Mouse (Mus musculus) ES-E14 (cell line): ENCODE data around the gene Tbc1d7. TPM values are rescaled to one million over a fixed set of nuclear protein-coding genes. Genes with fewer than 3 reads are reported as not detected.

Experiments used
- DNase-seq: peaks from one replicate; pipeline ENCODE4 v3.0.0-alpha.2; 2013; ENCODE audit warnings: low read depth, low spot score
- H3K27ac ChIP-seq: 2 replicates; pipeline ENCODE4 v1.5.1; 2012; ENCODE audit warnings: low read depth, mild to moderate bottlenecking, low read length, moderate library complexity, mixed read lengths; ENCODE audit not compliant: poor library complexity, insufficient read depth, severe bottlenecking
- H3K36me3 ChIP-seq: 2 replicates; pipeline ENCODE4 v1.6.1; 2012; ENCODE audit warnings: mild to moderate bottlenecking, low read length, moderate library complexity, mixed read lengths; ENCODE audit not compliant: control insufficient read depth, poor library complexity, insufficient read depth, severe bottlenecking
- H3K4me1 ChIP-seq, 2 experiments: fragments of 150-350 bp in 1 of 2; sonication (generic) in 1 of 2; 2 replicates each; pipeline ENCODE4 v1.6.1; 2012; ENCODE audit warnings: low read length in 2 of 2, mild to moderate bottlenecking in 1 of 2, mixed read lengths in 1 of 2; ENCODE audit not compliant: control insufficient read depth in 2 of 2, insufficient read depth in 2 of 2, poor library complexity in 1 of 2
- H3K4me3 ChIP-seq, 2 experiments: fragments of 150-350 bp in 1 of 2; sonication (generic) in 1 of 2; 2 replicates each; pipeline ENCODE4 v1.5.1; 2012; ENCODE audit warnings: low read length in 2 of 2, low read depth in 1 of 2, mild to moderate bottlenecking in 1 of 2, mixed read lengths in 1 of 2; ENCODE audit not compliant: insufficient read depth in 1 of 2, poor library complexity in 1 of 2, severe bottlenecking in 1 of 2
- H3K9ac ChIP-seq: 2 replicates; pipeline ENCODE4 v1.6.1; 2012; ENCODE audit warnings: low read depth, mild to moderate bottlenecking, low read length, mixed read lengths; ENCODE audit not compliant: poor library complexity, insufficient read depth, severe bottlenecking
- H3K9me3 ChIP-seq: fragments of 150-350 bp; sonication (generic); 2 replicates; pipeline ENCODE4 v1.6.1; 2012; ENCODE audit warnings: low read depth, mild to moderate bottlenecking, low read length; ENCODE audit not compliant: control insufficient read depth, insufficient read depth
- CHD2 ChIP-seq: IDR thresholded peaks from 2 replicates; pipeline ENCODE4 v1.6.1; 2014; ENCODE audit warnings: mild to moderate bottlenecking, low read depth, low read length, inconsistent platforms
- HCFC1 ChIP-seq: IDR thresholded peaks from 2 replicates; pipeline ENCODE4 v1.6.1; 2012; ENCODE audit warnings: low read length, inconsistent platforms, borderline replicate concordance; ENCODE audit not compliant: insufficient read depth
- MAFK ChIP-seq: IDR thresholded peaks from 2 replicates; pipeline ENCODE4 v1.6.1; 2014; ENCODE audit warnings: mild to moderate bottlenecking, low read depth, low read length, inconsistent platforms; ENCODE audit not compliant: insufficient read depth
- ZC3H11A ChIP-seq: IDR thresholded peaks from 2 replicates; pipeline ENCODE4 v1.6.1; 2012; ENCODE audit warnings: low read depth, mild to moderate bottlenecking, inconsistent platforms, low read length, borderline replicate concordance
- ZNF384 ChIP-seq: IDR thresholded peaks from 2 replicates; pipeline ENCODE4 v1.6.1; 2012; ENCODE audit warnings: low read depth, low read length, inconsistent platforms
- in situ Hi-C, 2 experiments: fragments of 600-800 bp; cut with MboI; formaldehyde crosslinking; loops; one replicate each; pipeline ENCODE4 v1.15.1; 2025; ENCODE audit warnings: low sequenced_read_pairs in 2 of 2, inconsistent platforms in 1 of 2; ENCODE audit not compliant: unreplicated experiment in 2 of 2
- total RNA-seq: library from RNA; depleted of rRNA; stranded (reverse); fragments of 300-350 nt; gene quantifications from 2 replicates; pipeline ENCODE4 v1.2.3, GENCODE M21; 2012

Gene Tbc1d7
- total RNA-seq, 1 experiment, result 11.3 TPM

DNA sequence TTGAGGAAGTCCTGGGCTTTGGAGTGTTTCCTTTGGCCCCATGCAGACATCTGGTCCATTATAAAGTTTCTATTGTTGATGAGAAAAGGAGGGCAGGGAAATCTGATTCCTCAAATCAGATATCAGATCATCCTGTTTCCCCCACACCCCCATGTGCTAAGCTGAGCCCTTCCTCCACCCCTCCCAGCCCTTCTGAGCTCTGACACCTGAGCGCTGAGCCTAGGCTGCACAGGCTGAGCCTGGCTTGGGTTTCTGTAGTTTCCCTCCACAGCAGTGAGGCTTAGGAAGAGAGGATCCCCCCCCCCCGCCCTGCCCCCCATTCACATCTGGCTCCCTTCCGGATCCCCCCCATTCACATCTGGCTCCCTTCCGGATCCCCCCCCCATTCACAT is 46.6 kb downstream of the Tbc1d7 start:
- no peak for DNase-seq
- Histone ChIP-seq H3K4me1 (peaks cover 0 to 2% of the 10 kb centered on the region in 2 experiments; a peak in 1 of 4 replicates), H3K9me3 (no peaks in the 10 kb centered on the region), H3K36me3 (no peaks in the 10 kb centered on the region), H3K9ac (no peak overlapping the region), H3K27ac (no peak overlapping the region), H3K4me3 (no peak overlapping the region)
- in situ Hi-C loops, result no loop called here
- no peak for TF ChIP-seq ZNF384
- no peak for TF ChIP-seq MAFK
- no peak for TF ChIP-seq HCFC1
- no peak for TF ChIP-seq CHD2
- no peak for TF ChIP-seq ZC3H11A

DNA sequence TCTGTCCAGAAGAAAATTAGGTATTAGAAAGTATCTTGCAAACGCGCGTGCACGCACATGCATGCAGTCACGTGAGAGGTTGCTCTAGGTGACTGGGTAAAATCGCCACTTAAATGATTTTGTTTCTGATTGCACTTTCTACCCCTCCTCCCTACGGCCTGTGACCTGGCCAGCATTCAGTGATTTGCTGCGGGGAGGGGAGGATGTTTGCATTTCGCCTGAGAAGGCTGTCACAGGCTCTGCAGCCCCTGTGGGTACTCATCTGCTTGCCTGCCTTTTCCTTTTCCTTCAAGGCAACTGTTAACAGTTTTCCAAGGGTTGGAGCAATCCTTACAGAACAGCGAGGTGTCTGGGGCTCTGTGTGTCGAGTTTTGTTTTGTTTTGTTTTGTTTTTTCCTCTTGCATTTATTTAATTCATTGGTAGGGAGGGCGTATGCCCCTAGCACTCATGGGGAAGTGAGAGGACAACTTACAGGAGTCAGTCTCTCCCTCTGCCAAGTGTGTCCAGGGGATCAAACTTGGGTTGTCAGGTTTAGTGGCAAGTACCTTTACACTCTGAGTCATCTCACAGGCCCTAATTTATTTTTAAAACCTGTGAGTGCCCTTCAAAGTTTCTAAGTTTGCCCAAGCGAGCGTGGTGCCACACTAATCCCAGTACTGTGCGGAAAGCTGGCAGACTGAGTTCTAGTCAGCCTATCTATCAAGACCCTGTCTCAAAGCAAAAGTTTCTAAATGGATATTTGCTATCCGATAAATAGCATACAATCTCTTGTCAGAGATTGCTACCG is 47.2 kb downstream of the Tbc1d7 start:
- Histone ChIP-seq H3K9me3 (no peaks in the 10 kb centered on the region), H3K27ac (no peak overlapping the region), H3K9ac (no peak overlapping the region), H3K36me3 (no peaks in the 10 kb centered on the region), H3K4me3 (no peak overlapping the region), H3K4me1 (peaks cover 0 to 2% of the 10 kb centered on the region in 2 experiments; a peak in 1 of 4 replicates)
- in situ Hi-C loops, result no loop called here
- DNase-seq, result no peak
- TF ChIP-seq ZNF384, result no peak
- no peak for TF ChIP-seq MAFK

DNA sequence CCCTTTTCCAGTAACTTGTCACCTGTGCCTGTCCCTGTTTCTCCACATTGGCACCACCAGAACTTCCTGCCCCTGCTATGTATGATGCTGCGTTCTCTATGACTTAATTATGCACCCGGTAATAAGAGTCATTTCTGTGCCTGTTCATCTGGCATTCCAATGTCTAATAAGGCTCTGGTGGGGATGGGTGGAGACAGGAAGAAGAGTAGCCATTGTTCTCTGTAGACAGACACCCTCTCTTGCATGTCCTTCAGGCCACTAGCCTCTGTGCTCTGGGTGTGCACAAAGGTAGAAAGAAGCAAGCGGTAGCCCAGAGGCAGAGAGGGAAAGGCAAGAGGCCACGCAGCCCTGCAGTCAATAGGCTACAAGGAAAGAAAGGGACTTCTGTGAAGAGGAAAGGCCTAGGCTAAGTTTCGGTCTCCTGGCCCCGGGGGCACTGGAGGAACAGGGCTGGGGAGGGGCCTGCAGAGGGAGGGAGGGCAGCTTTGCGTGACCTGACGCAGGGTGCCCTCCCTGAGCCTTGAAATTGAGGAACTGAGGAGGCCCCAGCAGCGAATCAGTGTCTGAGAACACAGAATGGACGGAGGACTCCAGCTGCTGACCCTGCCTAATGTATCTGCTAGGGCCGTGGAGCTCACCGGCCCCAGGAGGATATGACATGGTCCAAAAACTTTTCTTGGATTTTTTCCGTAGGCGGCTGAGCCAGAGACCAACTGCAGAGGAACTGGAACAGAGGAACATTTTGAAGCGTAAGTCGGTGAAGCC is 48.8 kb downstream of the Tbc1d7 start:
- no peak for DNase-seq

DNA sequence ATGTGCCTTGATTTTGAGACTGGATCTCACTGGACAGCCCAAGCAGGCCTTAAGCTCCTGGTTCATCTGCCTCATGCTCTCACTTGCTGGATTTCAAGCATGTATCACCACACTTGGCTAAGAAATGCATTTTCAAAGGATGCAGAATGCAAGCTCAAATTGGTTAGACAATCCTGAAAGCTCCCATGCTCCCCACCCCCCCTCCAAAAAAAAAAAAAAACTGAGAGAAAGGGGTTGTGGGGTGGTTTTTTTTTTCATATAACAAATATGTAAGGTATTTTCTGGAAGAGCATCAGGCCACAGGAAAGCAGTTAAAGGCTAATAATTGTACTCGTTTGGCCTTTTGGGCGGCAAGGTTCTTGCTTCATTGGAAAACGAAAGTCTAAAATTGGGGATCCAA is 58.2 kb downstream of the Tbc1d7 start:
- Histone ChIP-seq H3K4me3 (no peak overlapping the region), H3K9me3 (no peaks in the 10 kb centered on the region), H3K4me1 (no peaks in the 10 kb centered on the region), H3K27ac (no peak overlapping the region), H3K36me3 (no peaks in the 10 kb centered on the region), H3K9ac (no peak overlapping the region)
- TF ChIP-seq CHD2, result no peak
- no peak for TF ChIP-seq ZNF384
- no peak for TF ChIP-seq ZC3H11A
- TF ChIP-seq HCFC1, result no peak
- no peak for TF ChIP-seq MAFK
- no peak for DNase-seq
- in situ Hi-C loops, result no loop called here

More for the DNA sequence above, 48.8 kb downstream of the Tbc1d7 start:
- Histone ChIP-seq H3K9me3 (no peaks in the 10 kb centered on the region), H3K36me3 (no peaks in the 10 kb centered on the region), H3K4me3 (peak overlapping the region in 1 of 2 experiments; percentile 22; a peak in 2 of 4 replicates), H3K9ac (no peak overlapping the region), H3K4me1 (peaks cover 0 to 2% of the 10 kb centered on the region in 2 experiments; a peak in 1 of 4 replicates), H3K27ac (no peak overlapping the region)
- in situ Hi-C loops, result no loop called here
- no peak for TF ChIP-seq MAFK
- no peak for TF ChIP-seq ZC3H11A
- no peak for TF ChIP-seq CHD2
- no peak for TF ChIP-seq HCFC1
- no peak for TF ChIP-seq ZNF384
